Mouse (Mus musculus): ENCODE measurements around the gene Me3. TPM values are rescaled to one million over a fixed set of nuclear protein-coding genes. Genes with fewer than 3 reads are reported as not detected.

Gene Me3
- total RNA-seq (2014; rRNA removed) (11.8 and 15.6 TPM in 2 replicates), polyA plus RNA-seq (2015; fragmentation: Nextera tagmentation; extraction: Ambion mirVana) (14.7 and 15.1 TPM in 2 replicates)

DNA sequence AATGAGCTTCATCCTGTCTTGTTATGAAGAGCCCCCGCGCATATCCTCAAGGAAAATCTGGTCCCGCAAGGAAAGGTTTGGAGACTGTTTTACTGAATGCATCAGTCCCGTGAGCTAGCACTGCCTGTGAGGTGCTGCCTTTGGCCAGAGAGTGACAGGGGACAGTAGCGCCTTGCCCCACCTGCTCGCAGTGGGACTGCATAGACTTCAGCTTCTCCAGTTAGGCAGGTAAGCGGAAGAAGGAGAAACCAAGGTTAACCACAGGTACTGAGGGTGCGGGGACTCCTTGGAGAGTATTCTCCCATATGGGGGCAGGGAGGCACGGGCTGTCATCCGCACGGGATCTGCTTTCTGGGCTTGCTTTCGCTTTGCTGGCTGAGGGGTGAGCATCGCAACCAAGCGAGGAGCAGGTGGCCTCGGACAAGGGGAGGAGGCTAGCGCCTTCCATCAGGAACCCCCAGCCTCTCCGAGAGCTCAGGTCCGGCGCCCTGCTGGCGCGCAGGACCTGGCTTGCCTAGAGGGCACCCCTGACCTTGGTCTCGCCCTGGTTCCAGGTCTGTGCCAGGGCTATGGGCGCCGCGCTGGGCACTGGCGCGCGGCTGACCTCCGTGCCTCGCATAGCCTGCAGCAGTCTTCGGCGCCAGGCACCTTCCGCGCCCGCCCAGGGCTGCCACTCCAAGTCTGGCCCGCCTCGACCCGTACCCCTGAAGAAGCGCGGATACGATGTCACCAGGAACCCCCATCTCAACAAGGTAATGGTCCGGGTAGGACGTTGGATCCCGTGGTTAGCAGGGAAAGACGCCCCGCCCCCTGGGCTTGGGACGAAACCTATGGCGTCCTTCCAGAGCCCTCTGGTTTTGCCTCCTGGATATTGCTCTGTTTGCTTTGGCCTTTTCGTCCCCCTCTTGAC lies at the start of gene Me3:
TSS of gene Me3 (plus strand) at position 51 of the 910 bp plus-strand sequence.
- WGBS: 4% methylated on average over 48 of the region's 49 CpGs
- TF ChIP-seq CTCF (IDR thresholded peaks at IDR 0.05; ENCODE audit: low read depth): no peak
- H3K4me2 ChIP-seq (ENCODE audit: low read depth): peak within 1 kb of the TSS; percentile 100
- H3K4me1 ChIP-seq (ENCODE audit: insufficient read depth): 0 out of 2 replicates have a peak, but pooled peaks cover 5% of the 10 kb centered on the region
- DNase-seq: peak; percentile 54
- peak within 1 kb of the TSS; percentile 72 for H3K4me3 ChIP-seq (ENCODE audit: low read depth, low read length)
- H3K9ac ChIP-seq: peak within 1 kb of the TSS; percentile 87
- no peaks in the 10 kb centered on the region; the same call in 1 of the 2 replicates for H3K27me3 ChIP-seq (ENCODE audit: insufficient read depth, low read length)
- no peaks in the 10 kb centered on the region for H3K36me3 ChIP-seq (ENCODE audit: insufficient read depth)
- peak within 1 kb of the TSS; percentile 54; the same call in 1 of the 2 replicates for H3K27ac ChIP-seq (ENCODE audit: low read depth, low read length)
- ATAC-seq: peak; percentile 70
- H3K9me3 ChIP-seq (ENCODE audit: low read length): no peaks in the 10 kb centered on the region

DNA sequence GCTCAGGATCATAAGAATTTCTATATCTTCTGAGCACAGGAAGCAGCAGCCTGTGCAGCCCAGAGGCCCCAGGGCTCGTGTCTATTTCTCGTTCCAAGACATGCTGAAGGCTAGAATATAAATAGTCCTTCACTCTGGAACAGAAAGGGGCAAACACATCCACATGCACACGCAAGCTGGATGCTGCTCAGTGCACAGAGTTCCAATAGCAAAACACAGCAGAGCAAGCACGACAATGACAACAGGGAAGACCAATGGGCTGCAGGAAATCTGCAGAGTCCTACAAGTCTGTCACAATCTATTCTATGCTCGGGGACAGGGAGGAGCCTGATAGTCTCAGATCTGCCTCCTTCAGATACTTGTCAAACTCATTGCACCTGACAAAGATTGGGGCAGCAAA lies 42.2 kb upstream of the Me3 start:
- Histone ChIP-seq H3K4me1 (ENCODE audit: insufficient read depth) (no peaks in the 10 kb centered on the region), H3K27me3 (ENCODE audit: insufficient read depth, low read length) (no peaks in the 10 kb centered on the region), H3K27ac (ENCODE audit: low read depth, low read length) (no peak overlapping the region), H3K36me3 (ENCODE audit: insufficient read depth) (no peaks in the 10 kb centered on the region), H3K4me3 (ENCODE audit: low read depth, low read length) (no peak overlapping the region), H3K9me3 (ENCODE audit: low read length) (no peaks in the 10 kb centered on the region), H3K4me2 (ENCODE audit: low read depth) (no peak overlapping the region), H3K9ac (no peak overlapping the region)
- WGBS: 57% methylated on average over 5 of the region's 5 CpGs
- ATAC-seq: peak; percentile 83
- TF ChIP-seq CTCF (IDR thresholded peaks at IDR 0.05; ENCODE audit: low read depth): no peak
- DNase-seq: no peak

DNA sequence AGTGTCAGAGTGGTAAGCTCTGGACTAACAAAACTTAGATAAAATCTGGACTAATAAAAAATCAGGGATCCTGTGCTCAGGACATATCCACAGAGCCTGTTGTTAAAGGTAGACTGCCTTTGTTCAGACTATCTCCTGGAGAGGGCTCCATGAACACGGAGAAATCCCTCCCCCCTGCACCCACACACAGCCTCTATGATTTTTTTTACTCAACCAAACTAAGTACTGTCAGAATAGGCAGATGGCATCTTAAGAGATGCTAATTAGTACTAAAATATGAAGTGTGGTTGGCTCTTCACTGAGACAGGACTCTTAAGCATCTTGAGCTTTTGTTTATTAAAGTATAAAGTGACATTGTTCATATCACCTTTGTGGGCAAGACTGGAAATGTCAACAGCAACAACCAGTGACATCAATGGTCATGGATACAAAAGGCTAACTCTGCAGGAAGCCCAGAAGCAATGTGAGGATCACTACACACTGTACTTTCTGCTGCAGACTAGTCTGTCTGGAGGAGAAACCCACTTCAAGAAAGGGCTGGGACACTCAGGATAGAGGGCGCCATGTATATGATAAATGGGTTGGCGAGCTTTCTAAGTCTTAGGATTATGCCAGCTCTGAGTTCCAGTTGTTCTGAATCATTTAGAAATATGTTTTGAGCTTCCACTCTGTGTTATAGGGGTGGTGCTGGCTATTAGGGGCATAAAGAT lies 41.5 kb upstream of the Me3 start:
- 58% methylated on average over 3 of the region's 3 CpGs for WGBS
- peak; percentile 93 for ATAC-seq
- no peak for TF ChIP-seq CTCF (IDR thresholded peaks at IDR 0.05; ENCODE audit: low read depth)
- DNase-seq: peak; percentile 45
- Histone ChIP-seq H3K4me2 (ENCODE audit: low read depth) (no peak overlapping the region), H3K4me3 (ENCODE audit: low read depth, low read length) (no peak overlapping the region), H3K27ac (ENCODE audit: low read depth, low read length) (no peak overlapping the region), H3K4me1 (ENCODE audit: insufficient read depth) (no peaks in the 10 kb centered on the region), H3K9ac (no peak overlapping the region), H3K9me3 (ENCODE audit: low read length) (no peaks in the 10 kb centered on the region), H3K36me3 (ENCODE audit: insufficient read depth) (no peaks in the 10 kb centered on the region), H3K27me3 (ENCODE audit: insufficient read depth, low read length) (no peaks in the 10 kb centered on the region)

DNA sequence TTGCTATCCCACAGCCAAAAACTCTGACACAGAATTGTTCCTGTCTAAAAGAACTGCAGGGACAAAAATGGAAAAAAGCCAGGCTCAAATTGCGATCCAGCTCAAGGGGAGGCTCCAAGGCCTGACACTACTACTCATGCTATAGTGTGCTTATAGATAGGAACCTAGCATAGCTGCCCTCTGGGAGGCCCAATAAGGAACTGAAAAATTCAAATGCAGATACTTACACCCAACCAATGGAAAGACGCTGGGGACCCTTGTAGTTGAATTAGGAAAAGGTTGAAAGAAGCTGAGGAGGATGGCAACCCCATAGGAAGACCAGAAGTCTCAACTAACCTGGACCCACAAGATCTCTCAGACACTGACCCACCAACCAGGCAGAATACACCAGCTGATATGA lies 36.4 kb upstream of the Me3 start:
- Histone ChIP-seq H3K4me3 (ENCODE audit: low read depth, low read length) (no peak overlapping the region), H3K27me3 (ENCODE audit: insufficient read depth, low read length) (no peaks in the 10 kb centered on the region), H3K36me3 (ENCODE audit: insufficient read depth) (no peaks in the 10 kb centered on the region), H3K4me1 (ENCODE audit: insufficient read depth) (no peaks in the 10 kb centered on the region), H3K9me3 (ENCODE audit: low read length) (no peaks in the 10 kb centered on the region), H3K9ac (no peak overlapping the region), H3K27ac (ENCODE audit: low read depth, low read length) (no peak overlapping the region), H3K4me2 (ENCODE audit: low read depth) (no peak overlapping the region)
- ATAC-seq: no peak
- no peak for TF ChIP-seq CTCF (IDR thresholded peaks at IDR 0.05; ENCODE audit: low read depth)
- 92% methylated on average over 2 of the region's 2 CpGs for WGBS
- DNase-seq: no peak

DNA sequence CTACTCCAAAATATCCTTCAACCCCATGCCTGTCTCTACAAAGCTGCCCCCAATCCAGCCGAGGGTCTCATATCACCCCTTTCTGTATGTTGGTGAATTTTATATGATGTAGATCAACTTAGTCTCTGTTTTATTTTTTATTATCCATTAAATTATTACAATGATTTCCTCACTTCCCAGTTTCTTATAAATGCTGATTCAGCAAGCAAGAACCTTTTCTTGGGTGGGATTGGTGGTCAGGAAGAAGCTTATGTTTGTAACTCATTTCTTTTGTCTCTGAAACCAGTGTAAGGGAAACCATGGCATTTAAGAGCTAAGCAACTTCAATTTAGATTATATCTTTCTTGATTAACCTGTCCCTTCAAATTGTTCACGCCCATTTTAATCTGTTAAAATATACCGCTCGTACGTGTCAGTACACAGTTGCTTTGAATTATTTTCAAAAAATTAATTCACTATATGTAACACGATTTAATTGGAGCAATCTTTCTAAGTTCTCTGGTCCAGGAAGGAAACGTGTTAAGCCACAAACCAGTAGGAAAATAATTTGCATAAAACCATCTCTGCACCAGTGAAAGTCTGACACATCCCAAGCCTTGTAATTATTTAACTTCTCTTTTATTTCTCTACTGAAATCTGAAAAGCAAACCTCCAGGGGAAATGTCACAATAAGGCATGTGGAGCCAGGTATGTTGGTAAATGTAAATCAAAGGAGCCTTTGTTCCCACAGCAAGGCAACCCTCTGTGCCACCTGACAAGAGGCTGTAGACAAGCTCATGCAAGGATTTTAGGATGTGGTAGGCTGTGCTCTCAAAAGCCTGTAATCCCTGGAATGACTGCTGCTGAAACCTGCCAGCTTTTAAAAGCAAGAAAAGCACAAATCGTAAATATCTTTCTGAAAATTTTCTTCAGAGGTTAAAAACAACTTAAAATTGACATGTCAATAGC lies 26.3 kb upstream of the Me3 start:
- H3K4me2 ChIP-seq (ENCODE audit: low read depth): no peak overlapping the region
- no peak for DNase-seq
- H3K4me3 ChIP-seq (ENCODE audit: low read depth, low read length): no peak overlapping the region
- 59% methylated on average over 8 of the region's 8 CpGs for WGBS
- H3K27ac ChIP-seq (ENCODE audit: low read depth, low read length): no peak overlapping the region
- no peaks in the 10 kb centered on the region for H3K4me1 ChIP-seq (ENCODE audit: insufficient read depth)
- no peak overlapping the region for H3K9ac ChIP-seq
- TF ChIP-seq CTCF (IDR thresholded peaks at IDR 0.05; ENCODE audit: low read depth): no peak
- no peaks in the 10 kb centered on the region for H3K36me3 ChIP-seq (ENCODE audit: insufficient read depth)
- ATAC-seq: peak; percentile 65; the same call in 1 of the 2 replicates
- no peaks in the 10 kb centered on the region for H3K27me3 ChIP-seq (ENCODE audit: insufficient read depth, low read length)
- H3K9me3 ChIP-seq (ENCODE audit: low read length): no peaks in the 10 kb centered on the region

DNA sequence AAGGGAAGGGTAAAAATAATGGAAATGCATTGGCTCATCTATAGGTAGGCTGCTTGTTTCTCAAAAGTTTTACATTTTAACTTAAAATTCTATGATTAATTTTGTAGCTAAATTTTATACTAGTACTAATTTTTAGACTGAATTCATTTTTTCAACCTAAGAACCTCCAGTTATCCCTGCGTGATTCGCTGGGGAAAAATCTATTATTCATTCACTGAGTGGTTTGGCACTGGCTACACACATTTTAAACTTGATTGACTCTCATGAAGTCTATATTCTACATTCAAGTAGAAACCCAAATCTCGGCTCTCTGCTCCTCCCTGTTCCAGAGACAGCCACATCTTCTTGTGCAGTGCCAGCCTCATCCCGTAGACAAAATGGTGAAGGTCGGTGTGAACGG lies 24.9 kb upstream of the Me3 start:
- 92% methylated on average over 5 of the region's 6 CpGs for WGBS
- no peaks in the 10 kb centered on the region for H3K4me1 ChIP-seq (ENCODE audit: insufficient read depth)
- no peak for ATAC-seq

More for the DNA sequence above, 24.9 kb upstream of the Me3 start:
- H3K4me2 ChIP-seq (ENCODE audit: low read depth): no peak overlapping the region
- no peak for DNase-seq
- no peaks in the 10 kb centered on the region for H3K36me3 ChIP-seq (ENCODE audit: insufficient read depth)
- TF ChIP-seq CTCF (IDR thresholded peaks at IDR 0.05; ENCODE audit: low read depth): no peak
- no peak overlapping the region for H3K9ac ChIP-seq
- no peaks in the 10 kb centered on the region for H3K9me3 ChIP-seq (ENCODE audit: low read length)
- H3K27ac ChIP-seq (ENCODE audit: low read depth, low read length): no peak overlapping the region
- H3K4me3 ChIP-seq (ENCODE audit: low read depth, low read length): no peak overlapping the region
- no peaks in the 10 kb centered on the region for H3K27me3 ChIP-seq (ENCODE audit: insufficient read depth, low read length)

Data from forebrain, postnatal 0 days (tissue).